ENCODE assay signal across 8 mouse cellular contexts in genomic region chr16:72924423-72925224, GRCm38 (mm10).
DNase-seq lines count a peak whose midpoint lies in the region; ATAC-seq and TF ChIP-seq lines count a peak whose summit lies in the region.

No protein-coding gene starts in this region.

- H3K36me3 ChIP-seq in hindbrain, embryonic 11.5 days (ENCODE audit: control insufficient read depth, insufficient read depth, low read length), result no peaks in the 10 kb centered on the region
- H3K36me3 ChIP-seq in lung, embryonic 14.5 days (ENCODE audit: insufficient read depth), result no peaks in the 10 kb centered on the region

- peak; percentile 12 to 26 for DNase-seq in urinary bladder, adult 18-20 months (ENCODE audit: low spot score in 2 of 2)
- DNase-seq in urinary bladder, postnatal 10 days (ENCODE audit: low spot score), result no peak
- DNase-seq in frontal cortex, postnatal 14 days (ENCODE audit: low spot score in 2 of 2), result peak; percentile 38 to 40
- peak; percentile 53 for DNase-seq in hindbrain, embryonic 11.5 days (ENCODE audit: low spot score)
- DNase-seq in layer of hippocampus, adult 8-10 months (ENCODE audit: low spot score in 2 of 2), result peak; percentile 38 to 55
- peak; percentile 90 for DNase-seq in lung, embryonic 14.5 days
- DNase-seq in retina, embryonic 14.5 days (ENCODE audit: low spot score), result peak; percentile 71
- no peak for DNase-seq in B cell, adult 2 months

- no peak for TF ChIP-seq CTCF in lung, embryonic 14.5 days (IDR thresholded peaks at IDR 0.05; ENCODE audit: low read depth)

- no peaks in the 10 kb centered on the region for H3K27me3 ChIP-seq in hindbrain, embryonic 11.5 days (ENCODE audit: control insufficient read depth, insufficient read depth, low read length)
- H3K27me3 ChIP-seq in lung, embryonic 14.5 days (ENCODE audit: insufficient read depth, low read length), result no peaks in the 10 kb centered on the region

- H3K9me3 ChIP-seq in hindbrain, embryonic 11.5 days (ENCODE audit: control insufficient read depth, low read length), result no peaks in the 10 kb centered on the region
- no peaks in the 10 kb centered on the region for H3K9me3 ChIP-seq in lung, embryonic 14.5 days (ENCODE audit: low read depth, low read length)

- peaks cover 2% of the 10 kb centered on the region for H3K4me1 ChIP-seq in hindbrain, embryonic 11.5 days (replicated peaks; ENCODE audit: control insufficient read depth, insufficient read depth, low read length)
- H3K4me1 ChIP-seq in lung, embryonic 14.5 days (ENCODE audit: insufficient read depth), result peaks cover 16% of the 10 kb centered on the region

- no peak overlapping the region for H3K27ac ChIP-seq in hindbrain, embryonic 11.5 days (ENCODE audit: low read depth, low read length)
- H3K27ac ChIP-seq in lung, embryonic 14.5 days (ENCODE audit: low read depth), result peak overlapping the region; percentile 15; the same call in 1 of the 2 replicates

- WGBS in hindbrain, embryonic 11.5 days, result 34% methylated on average over 15 of the region's 15 CpGs
- WGBS in lung, embryonic 14.5 days, result 16% methylated on average over 15 of the region's 15 CpGs

- ATAC-seq in hindbrain, embryonic 11.5 days (ENCODE audit: low FRiP score), result peak; percentile 79
- peak; percentile 92 for ATAC-seq in lung, embryonic 14.5 days (ENCODE audit: insufficient read depth)

- no peak overlapping the region for H3K4me3 ChIP-seq in hindbrain, embryonic 11.5 days (ENCODE audit: low read depth, low read length)
- H3K4me3 ChIP-seq in lung, embryonic 14.5 days (ENCODE audit: low read depth, low read length), result no peak overlapping the region

- H3K9ac ChIP-seq in hindbrain, embryonic 11.5 days (ENCODE audit: low read depth, low read length), result no peak overlapping the region
- no peak overlapping the region for H3K9ac ChIP-seq in lung, embryonic 14.5 days

- H3K4me2 ChIP-seq in hindbrain, embryonic 11.5 days (replicated peaks; ENCODE audit: low read depth, low read length), result no peak overlapping the region; the same call in 1 of the 2 replicates
- H3K4me2 ChIP-seq in lung, embryonic 14.5 days, result peak overlapping the region; percentile 52

Comparison
In these comparisons a context has a peak if more than half of its experiments do, and no peak if none do; other contexts are left out.
1. DNase-seq: peak in urinary bladder, adult 18-20 months (2 of 2), frontal cortex, postnatal 14 days (2 of 2), hindbrain, embryonic 11.5 days (single experiment), layer of hippocampus, adult 8-10 months (2 of 2), lung, embryonic 14.5 days (single experiment) and retina, embryonic 14.5 days (single experiment); none in urinary bladder, postnatal 10 days (single experiment) and B cell, adult 2 months (0 of 2).